Mouse (Mus musculus) layer of hippocampus, postnatal 14 days (tissue): Measurements from ENCODE around the gene Olfr651. TPM values are rescaled to one million over a fixed set of nuclear protein-coding genes. Genes with fewer than 3 reads are reported as not detected.
"Not testable (repeated sequence)": the region's sequence is repeated elsewhere in the genome, so short reads cannot be mapped to it uniquely, and the experiment has no call there.

Experiments used
- DNase-seq, 2 experiments: peaks; one replicate each; pipeline ENCODE4 v3.0.0; 2021 to 2022; ENCODE audit warnings: low spot score in 2 of 2, mixed read lengths in 1 of 2
- long read RNA-seq, 2 experiments: library from polyadenylated mRNA; stranded (forward); transcript quantifications; one replicate each; pipeline ENCODE4 v2.0.0; 2021
- total RNA-seq, 2 experiments: library from RNA; stranded (reverse); gene quantifications; 2 replicates each; pipeline ENCODE4 v1.2.3; 2021

The Olfr651 gene
- total RNA-seq, result not detected
- long read RNA-seq, experiment 1, result 0 reads
- long read RNA-seq, experiment 2, result 0 reads

- DNase-seq, result no peak
Observed at GRCm38 (mm10) chr7:104549833-104550232, at the start of gene Olfr651. Gene Olfr651, plus strand, starts transcription at chr7:104550133.

GRCm38 (mm10) chr7:104501186-104501585 is 48.7 kb upstream of the Olfr651 start:
- not testable (repeated sequence) for DNase-seq

- no peak for DNase-seq
Observed at GRCm38 (mm10) chr7:104501589-104502371, 48.2 kb upstream of the Olfr651 start.

DNA sequence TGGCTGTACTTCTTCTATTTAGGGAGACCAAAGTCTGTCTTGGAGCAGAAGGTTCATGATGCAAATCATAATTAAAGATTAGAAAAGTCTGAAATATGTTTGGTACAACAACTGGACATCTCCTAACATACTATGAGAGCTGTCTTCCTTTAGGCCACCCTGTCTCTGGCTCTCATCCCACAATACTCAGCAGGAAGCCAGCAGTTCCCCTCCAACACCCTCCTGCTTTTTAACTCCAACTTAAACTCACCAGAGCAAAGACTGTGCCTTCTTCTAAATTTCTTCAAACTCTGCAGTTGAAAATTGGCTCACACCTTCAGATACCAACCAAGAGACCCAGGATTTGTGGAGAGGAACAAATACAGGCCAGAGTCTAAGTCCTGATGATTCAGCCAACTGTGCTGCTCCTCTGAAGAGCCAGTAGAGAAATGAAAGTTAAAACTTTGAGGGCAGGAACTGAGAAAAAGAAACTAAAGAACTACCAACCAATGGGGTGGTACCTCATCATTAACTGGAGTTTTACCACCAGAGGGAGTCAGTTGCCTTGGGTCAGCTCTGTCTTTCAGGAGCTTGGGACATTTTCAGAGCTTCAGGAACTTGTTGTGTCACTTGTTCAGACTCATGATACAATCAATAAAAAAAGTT is 42.4 kb upstream of the Olfr651 start, which contains the start of gene Trim30d:
Trim30d (minus strand) TSS at position 429 of the 645 bp plus-strand sequence.
- not testable (repeated sequence) for DNase-seq

- DNase-seq, result no peak
Observed at GRCm38 (mm10) chr7:104552700-104553099, 2.8 kb downstream of the Olfr651 start.

DNA sequence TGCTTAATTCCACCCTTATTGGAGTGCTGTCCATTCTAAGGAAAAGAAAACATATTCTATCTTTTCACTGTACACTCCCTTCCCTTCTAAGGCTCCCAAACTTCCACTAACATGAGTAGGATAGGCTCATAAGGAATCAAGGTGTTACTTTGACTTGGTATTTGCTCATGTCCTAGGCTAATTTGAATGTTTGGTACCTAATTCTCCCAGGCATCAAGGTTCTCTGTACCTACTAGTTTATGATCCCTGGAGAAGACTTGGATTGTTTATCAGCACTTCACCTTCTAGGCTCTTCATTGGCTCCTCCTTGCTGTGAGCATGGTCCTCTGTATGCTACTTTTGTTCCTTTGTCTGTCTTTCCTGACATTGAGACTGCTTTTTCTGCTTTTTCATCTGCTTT is 10.7 kb downstream of the Olfr651 start, which contains the start of gene Olfr652:
Olfr652 (plus strand) TSS at position 301 of the 400 bp plus-strand sequence.
- no peak for DNase-seq

DNA sequence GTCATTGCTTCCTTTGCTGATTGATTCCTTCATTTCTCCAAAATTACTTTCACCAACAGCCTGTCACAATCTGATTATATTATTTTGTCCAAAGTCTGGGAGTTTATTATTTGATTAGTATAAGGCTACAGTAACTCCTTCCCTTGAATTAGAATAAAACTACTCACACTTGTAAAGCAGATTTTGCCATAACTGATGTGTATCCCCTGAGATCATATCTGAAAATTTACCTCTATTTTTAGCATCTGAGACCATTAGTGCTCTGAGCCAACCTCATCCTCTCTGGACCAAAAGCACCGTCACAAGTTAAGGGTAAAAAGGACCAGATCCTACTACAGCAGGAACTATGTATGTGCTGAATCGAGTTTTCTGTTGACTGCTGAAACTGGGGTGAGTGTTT is 27.1 kb downstream of the Olfr651 start, which contains the start of gene Olfr653:
Olfr653 (plus strand) TSS at position 301 of the 400 bp plus-strand sequence.
- no peak for DNase-seq

- no peak for DNase-seq
Observed at GRCm38 (mm10) chr7:104580846-104581245, 30.9 kb downstream of the Olfr651 start.

DNA sequence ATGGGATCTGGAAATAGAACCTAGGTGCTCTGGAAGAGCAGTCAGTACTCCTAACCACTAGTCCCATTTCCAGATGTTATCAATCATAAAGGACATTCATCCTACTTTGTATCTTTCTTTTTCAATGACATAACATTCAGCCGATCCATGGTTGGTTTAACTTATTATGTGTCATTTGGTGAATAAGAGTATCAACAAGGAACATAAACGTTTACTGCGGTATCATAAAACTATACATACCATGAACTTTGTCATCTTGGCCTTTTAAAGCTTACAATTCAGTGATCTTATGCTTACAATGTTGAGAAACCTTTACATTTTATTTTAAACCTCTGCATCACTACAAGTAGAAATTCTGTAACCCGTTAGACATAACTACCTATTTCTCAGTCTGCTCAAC is 31.5 kb downstream of the Olfr651 start:
- DNase-seq, result no peak

GRCm38 (mm10) chr7:104586725-104587124 is 36.8 kb downstream of the Olfr651 start, which contains the start of gene Olfr654:
Gene Olfr654, plus strand, starts transcription at chr7:104587025.
- no peak for DNase-seq

- DNase-seq, result no peak
Observed at GRCm38 (mm10) chr7:104588274-104588673, 38.3 kb downstream of the Olfr651 start.

GRCm38 (mm10) chr7:104601679-104602078 is 51.7 kb downstream of the Olfr651 start, which contains the start of gene Olfr655:
Gene Olfr655, minus strand, starts transcription at chr7:104601779.
- no peak for DNase-seq

DNA sequence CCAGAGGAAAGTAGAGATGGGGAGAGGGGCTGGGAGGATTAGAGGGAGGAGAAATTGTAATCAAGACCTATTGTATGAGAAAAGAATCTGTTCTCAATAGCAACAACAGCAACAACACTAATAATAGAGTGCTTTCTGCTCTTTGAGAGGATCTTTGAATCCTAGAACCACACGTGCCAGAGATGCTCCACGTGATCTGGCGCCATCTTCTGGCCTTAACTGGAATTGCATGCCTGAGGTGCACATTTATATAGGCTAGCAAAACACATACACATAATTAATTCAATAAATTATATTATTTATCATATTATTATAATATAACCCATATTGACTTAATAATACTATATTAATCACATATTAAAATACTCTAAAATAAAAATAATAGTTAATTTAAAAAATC is 53.2 kb downstream of the Olfr651 start:
- no peak for DNase-seq

Other genes with a start within 250 kb of the Olfr651 start
- 1 to 10 TPM; 2.0 to 2.1 TPM for gene Trim12a, start 234.7 kb upstream of the Olfr651 start, total RNA-seq
- not detected for gene Trim34b, start 220.7 kb upstream of the Olfr651 start, total RNA-seq
- gene Trim12c, start 196.8 kb upstream of the Olfr651 start, total RNA-seq, result 1 to 10 TPM; 1.5 to 2.0 TPM
- not detected for gene Trim30b, start 180.2 kb upstream of the Olfr651 start, total RNA-seq
- not detected for gene Trim30c, start 149.3 kb upstream of the Olfr651 start, total RNA-seq
- under 1 TPM; 0.52 to 0.74 TPM for gene Trim30a, start 84.9 kb upstream of the Olfr651 start, total RNA-seq
- gene Trim30d, start 42.3 kb upstream of the Olfr651 start, total RNA-seq, result under 1 TPM; 0.14 to 0.31 TPM
- gene Olfr652, start 10.8 kb downstream of the Olfr651 start, total RNA-seq, result not detected
- gene Olfr653, start 27.2 kb downstream of the Olfr651 start, total RNA-seq, result not detected
- gene Olfr654, start 36.9 kb downstream of the Olfr651 start, total RNA-seq, result not detected
- gene Olfr655, start 51.6 kb downstream of the Olfr651 start, total RNA-seq, result not detected
- not detected for gene Olfr656, start 63.8 kb downstream of the Olfr651 start, total RNA-seq
- not detected for gene Olfr657, start 74.7 kb downstream of the Olfr651 start, total RNA-seq
- not detected for gene Olfr658, start 97.2 kb downstream of the Olfr651 start, total RNA-seq
- gene Olfr659, start 116.6 kb downstream of the Olfr651 start, total RNA-seq, result not detected
- not detected for gene Olfr661, start 136.4 kb downstream of the Olfr651 start, total RNA-seq
- not detected for gene Usp17le, start 227.3 kb downstream of the Olfr651 start, total RNA-seq